Mouse (Mus musculus) E14TG2a.4 (cell line): ENCODE measurements at regions not wholly inside any gene's neighbourhood (a gene's known extent, or its start where the extent isn't known, plus 50 kb on each side); places are given as distances from the start of the nearest gene placed in this dataset.
A peak's percentile ranks its signal among the peaks of the same experiment; 100 is the strongest.

ENCODE experiments used
- H3K27me3 ChIP-seq: 2 replicates; pipeline ENCODE4 v1.6.1; 2014; ENCODE audit warnings: low read length, control low read depth; ENCODE audit not compliant: insufficient read depth
- H3K36me3 ChIP-seq: 2 replicates; pipeline ENCODE4 v1.6.1; 2014; ENCODE audit warnings: low read length, control low read depth; ENCODE audit not compliant: insufficient read depth
- H3K4me1 ChIP-seq: replicated peaks from 2 replicates; pipeline ENCODE4 v1.6.1; 2014; ENCODE audit warnings: low read depth, low read length, control low read depth
- H3K4me3 ChIP-seq: replicated peaks from 2 replicates; pipeline ENCODE4 v1.5.1; 2014; ENCODE audit warnings: mild to moderate bottlenecking, low read length
- H3K9me3 ChIP-seq: 2 replicates; pipeline ENCODE4 v1.6.1; 2014; ENCODE audit warnings: low read length, control low read depth
- CTCF ChIP-seq: conservative IDR thresholded peaks from 2 replicates; pipeline ENCODE4 v1.5.1; 2014; ENCODE audit warnings: low read length
- NANOG ChIP-seq: IDR thresholded peaks from 2 replicates; pipeline ENCODE4 v1.6.1; 2014; ENCODE audit warnings: borderline replicate concordance, low read length, mixed read lengths
- POU5F1 ChIP-seq: IDR thresholded peaks from 2 replicates; pipeline ENCODE4 v1.6.1; 2014; ENCODE audit warnings: low read length, borderline replicate concordance

DNA sequence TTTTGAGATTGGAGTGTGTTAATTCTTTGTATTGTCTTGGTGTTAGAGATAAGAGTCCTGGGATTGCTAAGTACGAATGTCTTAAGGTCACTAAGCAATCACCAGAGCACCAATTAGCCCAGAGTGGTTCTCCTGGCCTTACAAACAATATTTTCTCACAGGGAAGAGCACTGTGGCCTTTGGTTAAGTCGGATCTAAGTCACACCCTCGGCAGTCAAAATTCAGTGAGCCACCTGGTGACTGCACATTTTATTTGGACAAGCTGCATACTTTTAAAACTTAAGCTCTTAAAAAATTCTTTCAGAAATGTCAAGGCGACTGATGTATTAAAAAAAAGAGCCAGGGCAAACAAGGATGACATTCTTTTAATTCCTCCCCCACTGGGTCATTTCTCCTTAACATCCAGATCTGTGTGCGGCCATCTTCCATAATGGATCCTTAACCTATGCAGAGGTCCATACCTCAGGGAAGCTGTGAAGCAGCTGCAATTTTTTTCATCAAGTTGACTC is 60.9 kb upstream of the Foxa2 start:
- Histone ChIP-seq H3K4me1 (no peaks in the 10 kb centered on the region), H3K9me3 (no peaks in the 10 kb centered on the region), H3K4me3 (no peak overlapping the region), H3K36me3 (no peaks in the 10 kb centered on the region), H3K27me3 (no peaks in the 10 kb centered on the region)
- TF ChIP-seq POU5F1 (no peak), NANOG (no peak), CTCF (no peak)

- Histone ChIP-seq H3K36me3 (no peaks in the 10 kb centered on the region), H3K27me3 (no peaks in the 10 kb centered on the region), H3K4me3 (no peak overlapping the region), H3K4me1 (no peaks in the 10 kb centered on the region), H3K9me3 (no peaks in the 10 kb centered on the region)
- TF ChIP-seq NANOG (no peak), CTCF (peak; percentile 83), POU5F1 (no peak)
Observed at GRCm38 (mm10) chr2:148110149-148110548, 63.4 kb upstream of the Foxa2 start.

DNA sequence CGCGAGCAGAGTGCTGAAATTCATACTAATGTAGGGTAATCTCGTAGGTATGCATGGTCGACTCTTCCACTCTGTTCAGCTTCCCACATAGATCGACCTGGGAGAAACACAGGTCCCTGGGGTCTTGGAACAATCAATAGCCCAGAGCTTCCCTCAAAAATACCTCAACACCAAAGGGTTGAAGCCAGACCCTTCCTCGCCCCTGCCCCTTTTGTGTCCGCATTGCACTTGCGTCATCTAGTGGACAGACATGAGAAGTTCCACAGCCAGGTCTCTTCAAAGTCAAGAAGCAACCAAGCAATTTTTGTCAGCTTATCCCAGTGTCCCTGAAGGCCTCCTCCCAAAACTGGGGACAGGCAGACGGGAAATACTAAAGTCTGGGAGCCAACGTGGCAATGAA is 65.1 kb upstream of the Foxa2 start:
- no peaks in the 10 kb centered on the region for H3K4me1 ChIP-seq
- TF ChIP-seq POU5F1 (no peak), NANOG (no peak), CTCF (peak; percentile 90)

DNA sequence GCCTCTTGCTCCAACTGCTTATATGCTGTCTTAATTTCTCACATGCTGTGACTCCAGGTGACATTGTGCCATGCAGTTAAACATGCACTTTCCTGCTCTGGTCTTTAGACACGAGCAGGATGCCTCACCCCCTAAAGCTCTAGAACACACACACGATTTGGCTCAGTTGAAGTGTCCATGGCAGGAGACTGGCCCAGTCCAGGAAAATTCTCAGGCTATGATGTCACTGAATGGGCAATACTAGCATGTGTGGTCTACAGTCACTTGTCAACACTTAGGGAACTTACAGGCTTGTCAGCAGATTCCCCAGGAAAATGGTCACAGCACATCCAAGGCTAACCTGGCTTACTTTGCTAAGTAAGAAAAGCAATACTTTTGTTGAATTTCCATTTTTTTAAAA is 66.4 kb upstream of the Foxa2 start:
- Histone ChIP-seq H3K36me3 (no peaks in the 10 kb centered on the region), H3K4me3 (no peak overlapping the region), H3K9me3 (no peaks in the 10 kb centered on the region), H3K27me3 (no peaks in the 10 kb centered on the region), H3K4me1 (no peaks in the 10 kb centered on the region)
- TF ChIP-seq POU5F1 (no peak), CTCF (no peak), NANOG (no peak)

More for the DNA sequence above, 65.1 kb upstream of the Foxa2 start:
- Histone ChIP-seq H3K9me3 (no peaks in the 10 kb centered on the region), H3K36me3 (no peaks in the 10 kb centered on the region), H3K27me3 (no peaks in the 10 kb centered on the region), H3K4me3 (no peak overlapping the region)

DNA sequence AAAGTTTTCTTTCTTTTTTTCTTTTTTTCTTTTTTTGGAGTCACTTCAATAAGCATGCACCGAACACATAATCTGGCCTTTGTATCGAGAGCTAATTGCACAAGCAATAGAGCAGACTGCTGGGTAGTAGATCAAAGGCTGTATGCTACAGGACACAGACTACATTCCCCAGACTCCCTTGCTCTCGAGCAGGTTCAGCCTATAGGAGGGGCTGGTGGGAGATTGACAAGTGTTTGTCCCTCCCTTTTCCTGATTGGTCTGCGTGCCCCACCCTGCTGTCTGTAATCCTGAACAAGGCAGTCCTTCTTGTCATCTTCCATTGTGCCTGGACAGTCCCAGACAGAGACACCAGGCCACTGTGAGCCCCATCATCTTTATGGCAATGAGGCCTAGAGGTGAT is 67.8 kb upstream of the Foxa2 start:
- TF ChIP-seq POU5F1 = no peak
- no peak for TF ChIP-seq CTCF
- TF ChIP-seq NANOG = no peak
- H3K9me3 ChIP-seq = no peaks in the 10 kb centered on the region
- H3K4me3 ChIP-seq = no peak overlapping the region
- H3K4me1 ChIP-seq = no peaks in the 10 kb centered on the region
- H3K27me3 ChIP-seq = no peaks in the 10 kb centered on the region
- no peaks in the 10 kb centered on the region for H3K36me3 ChIP-seq

- no peaks in the 10 kb centered on the region for H3K4me1 ChIP-seq
- TF ChIP-seq NANOG (no peak), CTCF (no peak), POU5F1 (no peak)
- H3K27me3 ChIP-seq = no peaks in the 10 kb centered on the region
- no peak overlapping the region for H3K4me3 ChIP-seq
- no peaks in the 10 kb centered on the region for H3K36me3 ChIP-seq
- H3K9me3 ChIP-seq = no peaks in the 10 kb centered on the region
Observed at GRCm38 (mm10) chr2:148116033-148116790, 69.4 kb upstream of the Foxa2 start.

GRCm38 (mm10) chr2:148117420-148117819 is 70.7 kb upstream of the Foxa2 start:
- no peaks in the 10 kb centered on the region for H3K27me3 ChIP-seq
- no peaks in the 10 kb centered on the region for H3K9me3 ChIP-seq
- no peak for TF ChIP-seq NANOG
- no peak for TF ChIP-seq CTCF
- TF ChIP-seq POU5F1 = no peak
- H3K4me3 ChIP-seq = no peak overlapping the region
- no peaks in the 10 kb centered on the region for H3K36me3 ChIP-seq
- H3K4me1 ChIP-seq = peaks cover under 1% of the 10 kb centered on the region

GRCm38 (mm10) chr2:148121885-148122876 is 75.4 kb upstream of the Foxa2 start:
- no peaks in the 10 kb centered on the region for H3K27me3 ChIP-seq
- peaks cover 5% of the 10 kb centered on the region for H3K4me1 ChIP-seq
- H3K36me3 ChIP-seq = no peaks in the 10 kb centered on the region
- no peaks in the 10 kb centered on the region for H3K9me3 ChIP-seq
- TF ChIP-seq NANOG (no peak), CTCF (0 out of 2 replicates have a peak, but pooled peaks have one; percentile 14), POU5F1 (no peak)
- no peak overlapping the region for H3K4me3 ChIP-seq
